Mouse (Mus musculus) neural tube, embryonic 13.5 days (tissue): ENCODE results near the gene Irf5. TPM values are rescaled to one million over a fixed set of nuclear protein-coding genes. Genes with fewer than 3 reads are reported as not detected.
"Not testable (repeated sequence)": the region's sequence is repeated elsewhere in the genome, so short reads cannot be mapped to it uniquely, and the experiment has no call there.

Experiments
- ATAC-seq: fragments of 200-750 bp; cut with Nextera tagmentation; 2 replicates; pipeline ENCODE4 v1.8.0; 2017; ENCODE audit warnings: low read depth, mild to moderate bottlenecking, moderate TSS enrichment, moderate library complexity
- H3K27ac ChIP-seq: fragments of 300-500 bp; sonication (generic); replicated peaks from 2 replicates; pipeline ENCODE4 v1.5.1; 2015; ENCODE audit warnings: moderate library complexity, mild to moderate bottlenecking, inconsistent platforms
- H3K27me3 ChIP-seq: fragments of 300-500 bp; sonication (generic); 2 replicates; pipeline ENCODE4 v1.6.1; 2015; ENCODE audit warnings: mild to moderate bottlenecking, inconsistent platforms
- H3K36me3 ChIP-seq: fragments of 300-500 bp; sonication (generic); 2 replicates; pipeline ENCODE4 v1.6.1; 2015; ENCODE audit warnings: mild to moderate bottlenecking, inconsistent platforms
- H3K4me1 ChIP-seq: fragments of 300-500 bp; sonication (generic); replicated peaks from 2 replicates; pipeline ENCODE4 v1.6.1; 2015; ENCODE audit warnings: inconsistent platforms
- H3K4me2 ChIP-seq: fragments of 300-500 bp; sonication (generic); 2 replicates; pipeline ENCODE4 v1.6.1; 2015; ENCODE audit warnings: inconsistent platforms, mild to moderate bottlenecking, moderate library complexity
- H3K4me3 ChIP-seq: fragments of 300-500 bp; sonication (generic); 2 replicates; pipeline ENCODE4 v1.5.1; 2015; ENCODE audit warnings: mild to moderate bottlenecking, inconsistent platforms
- H3K9ac ChIP-seq: fragments of 300-500 bp; sonication (generic); 2 replicates; pipeline ENCODE4 v1.6.1; 2015; ENCODE audit warnings: moderate library complexity, mild to moderate bottlenecking, inconsistent platforms
- H3K9me3 ChIP-seq: fragments of 300-500 bp; sonication (generic); 2 replicates; pipeline ENCODE4 v1.6.1; 2016; ENCODE audit warnings: inconsistent platforms
- WGBS: fragments of 180-500 bp; shearing (Covaris S2); methylation state at CpG from one replicate; pipeline ENCODE4 v1.1.7; 2015; 5-methylcytosine and 5-hydroxymethylcytosine counted together
- polyA plus RNA-seq: library from polyadenylated mRNA; unstranded; fragments of >200 nt; fragmentation: Nextera tagmentation; extraction: Ambion mirVana; gene quantifications from 2 replicates; pipeline ENCODE4 v1.2.1, GENCODE M21; 2015

Gene Irf5
- polyA plus RNA-seq, 1 experiment from 2014 or later = 3.0 TPM

DNA sequence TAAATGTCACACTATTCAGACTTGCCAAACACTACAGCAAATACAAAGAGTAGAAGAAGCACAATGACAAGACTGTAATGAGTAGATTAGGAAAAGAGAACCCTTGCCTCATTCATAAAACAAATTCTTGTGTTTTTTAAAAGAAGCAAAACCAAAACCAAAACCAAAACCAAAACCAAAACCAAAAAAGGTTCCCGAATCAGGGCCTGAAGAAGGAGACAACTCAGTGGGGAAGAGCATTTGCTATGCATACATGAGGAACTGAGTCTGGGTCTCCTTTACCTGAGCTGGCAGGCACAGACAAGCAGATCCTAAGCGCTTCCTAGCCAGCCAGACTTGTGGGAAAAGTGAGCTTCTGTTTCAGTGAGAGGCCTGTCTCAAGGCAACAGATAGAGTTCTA is 30.7 kb downstream of the Irf5 start:
- H3K4me2 ChIP-seq = no peak overlapping the region
- ATAC-seq = no peak
- H3K27ac ChIP-seq = no peak overlapping the region
- no peaks in the 10 kb centered on the region for H3K9me3 ChIP-seq
- no peaks in the 10 kb centered on the region for H3K4me1 ChIP-seq
- H3K27me3 ChIP-seq = no peaks in the 10 kb centered on the region
- WGBS = 95% methylated on average over 2 of the region's 2 CpGs
- H3K36me3 ChIP-seq = peaks cover 89% of the 10 kb centered on the region
- no peak overlapping the region for H3K4me3 ChIP-seq
- no peak overlapping the region for H3K9ac ChIP-seq

DNA sequence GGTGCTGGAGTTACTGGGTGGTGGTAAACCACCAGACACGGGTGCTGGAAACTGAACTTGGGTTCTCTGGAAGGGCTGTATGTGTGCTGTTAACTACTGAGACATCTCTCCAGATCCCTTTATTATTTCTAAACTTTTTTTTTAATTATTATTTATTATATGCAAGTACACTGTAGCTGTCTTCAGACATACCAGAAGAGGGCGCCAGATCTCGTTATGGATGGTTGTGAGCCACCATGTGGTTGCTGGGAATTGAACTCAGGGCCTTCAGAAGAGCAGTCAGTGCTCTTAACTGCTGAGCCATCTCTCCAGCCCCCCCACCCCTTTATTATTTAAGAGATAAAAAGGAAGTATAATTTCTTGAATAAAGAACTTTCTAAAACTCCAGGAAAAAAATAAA is 50.0 kb downstream of the Irf5 start:
- not testable (repeated sequence) for H3K9me3 ChIP-seq, H3K27ac ChIP-seq, H3K9ac ChIP-seq, ATAC-seq, H3K4me1 ChIP-seq, H3K4me2 ChIP-seq, H3K27me3 ChIP-seq, H3K4me3 ChIP-seq
- peaks cover 87% of the 10 kb centered on the region for H3K36me3 ChIP-seq
- WGBS = 90% methylated on average over 3 of the region's 3 CpGs

DNA sequence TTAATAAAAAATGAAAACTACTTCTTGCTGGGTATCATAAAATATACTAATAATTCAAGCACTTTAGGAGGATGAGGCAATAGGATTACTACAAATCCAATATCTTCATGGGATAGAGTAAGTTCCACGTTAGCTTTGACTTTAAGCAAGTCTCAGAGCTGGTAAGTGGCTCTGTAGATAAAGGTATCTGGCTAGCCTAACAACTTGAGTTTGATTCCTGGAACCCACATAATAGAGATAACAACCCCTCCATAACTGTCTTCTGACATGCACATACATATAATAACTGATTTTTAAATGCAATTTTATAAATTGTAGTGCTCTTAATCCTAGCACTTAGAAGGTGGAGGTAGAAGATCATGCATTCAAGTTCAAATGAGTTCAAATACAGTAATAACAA is 54.3 kb downstream of the Irf5 start:
- no peak overlapping the region for H3K27ac ChIP-seq
- H3K4me1 ChIP-seq = no peaks in the 10 kb centered on the region
- H3K4me3 ChIP-seq = no peak overlapping the region
- WGBS = 95% methylated on average over 1 of the region's 1 CpGs
- no peak overlapping the region for H3K4me2 ChIP-seq
- H3K9me3 ChIP-seq = no peaks in the 10 kb centered on the region
- ATAC-seq = no peak
- no peak overlapping the region for H3K9ac ChIP-seq
- H3K36me3 ChIP-seq = peaks cover 76% of the 10 kb centered on the region
- H3K27me3 ChIP-seq = no peaks in the 10 kb centered on the region

DNA sequence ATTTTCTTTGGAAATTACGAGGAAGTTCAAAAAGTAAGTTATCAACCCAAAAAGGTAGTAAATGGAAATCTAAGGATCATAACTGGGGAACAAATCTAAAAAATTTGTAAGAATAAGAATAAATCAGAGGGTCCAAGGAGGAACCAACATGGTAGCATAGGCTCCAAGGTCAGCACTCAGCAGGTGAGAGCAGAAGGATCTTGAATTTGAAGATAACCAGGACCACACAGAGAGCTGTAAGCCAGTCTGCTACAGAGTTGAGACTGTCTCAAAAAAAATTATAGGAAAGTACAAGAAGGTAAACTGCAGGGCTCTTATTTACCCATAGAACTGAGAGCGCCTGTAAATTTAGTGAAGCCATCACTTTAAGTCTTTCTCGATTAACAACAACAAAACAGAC is 54.8 kb downstream of the Irf5 start:
- peaks cover 78% of the 10 kb centered on the region for H3K36me3 ChIP-seq
- ATAC-seq = no peak
- no peaks in the 10 kb centered on the region for H3K27me3 ChIP-seq
- H3K4me1 ChIP-seq = no peaks in the 10 kb centered on the region
- H3K9ac ChIP-seq = no peak overlapping the region
- H3K9me3 ChIP-seq = no peaks in the 10 kb centered on the region
- 94% methylated on average over 3 of the region's 3 CpGs for WGBS
- H3K4me2 ChIP-seq = no peak overlapping the region
- H3K4me3 ChIP-seq = no peak overlapping the region
- H3K27ac ChIP-seq = no peak overlapping the region

Other genes starting within 250 kb of the Irf5 start
- gene Fam71f2, start 247.0 kb upstream of the Irf5 start, polyA plus RNA-seq = 0.43 and 0.63 TPM in 2 replicates
- not detected in 2 replicates for gene Fam71f1, start 207.5 kb upstream of the Irf5 start, polyA plus RNA-seq
- 180 and 200 TPM in 2 replicates for gene Calu, start 178.6 kb upstream of the Irf5 start, polyA plus RNA-seq
- gene Opn1sw, start 138.2 kb upstream of the Irf5 start, polyA plus RNA-seq = 0.25 and 0.34 TPM in 2 replicates
- gene Ccdc136, start 130.3 kb upstream of the Irf5 start, polyA plus RNA-seq = 45.0 and 45.5 TPM in 2 replicates
- gene Flnc, start 93.4 kb upstream of the Irf5 start, polyA plus RNA-seq = 7.0 and 8.1 TPM in 2 replicates
- 271 and 332 TPM in 2 replicates for gene Atp6v1f, start 58.9 kb upstream of the Irf5 start, polyA plus RNA-seq
- 0.79 TPM in 1 of 2 replicates, not detected in the other for gene Atp6v1fnb, start 55.2 kb upstream of the Irf5 start, polyA plus RNA-seq
- 20.1 and 24.6 TPM in 2 replicates for gene Kcp, start 18.7 kb upstream of the Irf5 start, polyA plus RNA-seq
- gene Tnpo3, start 83.3 kb downstream of the Irf5 start, polyA plus RNA-seq = 82.2 and 87.4 TPM in 2 replicates
- 5.6 and 7.0 TPM in 2 replicates for gene Tspan33, start 167.6 kb downstream of the Irf5 start, polyA plus RNA-seq
- gene Smo, start 208.9 kb downstream of the Irf5 start, polyA plus RNA-seq = 16.1 and 16.4 TPM in 2 replicates
- gene Ahcyl2, start 241.4 kb downstream of the Irf5 start, polyA plus RNA-seq = 17.2 and 17.3 TPM in 2 replicates